Mouse (Mus musculus) lung, embryonic 14.5 days (tissue): ENCODE measurements at regions not wholly inside any gene's neighbourhood (a gene's known extent, or its start where the extent isn't known, plus 50 kb on each side); places are given as distances from the start of the nearest gene placed in this dataset.

Experiments
- ATAC-seq: fragments of 200-750 bp; cut with Nextera tagmentation; 2 replicates; pipeline ENCODE4 v1.8.0; 2017; ENCODE audit warnings: mild to moderate bottlenecking, moderate TSS enrichment, moderate library complexity; ENCODE audit not compliant: insufficient read depth
- DNase-seq: peaks from one replicate; pipeline ENCODE4 v3.0.0-alpha.2; 2015
- H3K27ac ChIP-seq: fragments of 300-500 bp; sonication (generic); 2 replicates; pipeline ENCODE4 v1.5.1; 2014; ENCODE audit warnings: low read depth, mild to moderate bottlenecking, moderate library complexity
- H3K27me3 ChIP-seq: fragments of 300-500 bp; sonication (generic); 2 replicates; pipeline ENCODE4 v1.6.1; 2014; ENCODE audit warnings: low read length, control low read depth; ENCODE audit not compliant: insufficient read depth
- H3K36me3 ChIP-seq: fragments of 300-500 bp; sonication (generic); 2 replicates; pipeline ENCODE4 v1.6.1; 2014; ENCODE audit warnings: control low read depth; ENCODE audit not compliant: insufficient read depth
- H3K4me1 ChIP-seq: fragments of 300-500 bp; sonication (generic); 2 replicates; pipeline ENCODE4 v1.6.1; 2014; ENCODE audit warnings: antibody characterized with exemption, control low read depth; ENCODE audit not compliant: insufficient read depth
- H3K4me2 ChIP-seq: fragments of 300-500 bp; sonication (generic); 2 replicates; pipeline ENCODE4 v1.6.1; 2014; ENCODE audit warnings: mild to moderate bottlenecking
- H3K4me3 ChIP-seq: fragments of 300-500 bp; sonication (generic); 2 replicates; pipeline ENCODE4 v1.5.1; 2014; ENCODE audit warnings: low read depth, low read length
- H3K9ac ChIP-seq: fragments of 300-500 bp; sonication (generic); 2 replicates; pipeline ENCODE4 v1.6.1; 2014
- H3K9me3 ChIP-seq: fragments of 300-500 bp; sonication (generic); 2 replicates; pipeline ENCODE4 v1.6.1; 2016; ENCODE audit warnings: low read depth, low read length, control low read depth
- CTCF ChIP-seq: IDR thresholded peaks from 2 replicates; pipeline ENCODE4 v1.5.1; 2016; ENCODE audit warnings: antibody characterized with exemption, low read depth
- WGBS: fragments of 180-500 bp; shearing (Covaris S2); extraction: QIAGEN DNeasy Blood & Tissue Kit; methylation state at CpG from one replicate; pipeline ENCODE4 v1.1.7; 2014; 5-methylcytosine and 5-hydroxymethylcytosine counted together

DNA sequence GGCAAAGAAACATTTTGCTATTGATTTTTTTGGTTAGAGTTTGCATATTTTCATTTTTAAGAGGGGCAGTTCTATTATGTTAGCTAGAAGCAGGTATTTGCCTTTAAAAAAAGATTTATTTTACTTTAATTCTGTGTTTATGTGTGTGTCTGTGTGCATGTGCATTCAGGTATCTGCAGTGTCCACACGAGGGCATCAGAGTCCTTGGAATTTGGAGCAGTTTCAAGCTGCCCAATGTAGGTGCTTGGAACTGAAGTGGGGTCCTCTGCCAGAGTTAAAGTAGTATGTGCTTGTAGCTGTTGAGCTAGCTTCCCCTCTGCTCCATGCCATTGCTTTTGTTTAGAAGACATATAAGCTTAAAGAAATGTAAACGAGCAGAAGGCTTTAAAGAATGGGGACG is 89.1 kb downstream of the 9330182O14Rik start:
- H3K36me3 ChIP-seq: no peaks in the 10 kb centered on the region
- H3K27ac ChIP-seq: no peak overlapping the region
- no peak for DNase-seq
- H3K4me3 ChIP-seq: no peak overlapping the region
- TF ChIP-seq CTCF: no peak
- no peak overlapping the region for H3K9ac ChIP-seq
- H3K4me2 ChIP-seq: no peak overlapping the region
- WGBS: 78% methylated on average over 3 of the region's 3 CpGs
- no peaks in the 10 kb centered on the region for H3K9me3 ChIP-seq
- ATAC-seq: no peak
- no peaks in the 10 kb centered on the region for H3K27me3 ChIP-seq
- no peaks in the 10 kb centered on the region for H3K4me1 ChIP-seq

DNA sequence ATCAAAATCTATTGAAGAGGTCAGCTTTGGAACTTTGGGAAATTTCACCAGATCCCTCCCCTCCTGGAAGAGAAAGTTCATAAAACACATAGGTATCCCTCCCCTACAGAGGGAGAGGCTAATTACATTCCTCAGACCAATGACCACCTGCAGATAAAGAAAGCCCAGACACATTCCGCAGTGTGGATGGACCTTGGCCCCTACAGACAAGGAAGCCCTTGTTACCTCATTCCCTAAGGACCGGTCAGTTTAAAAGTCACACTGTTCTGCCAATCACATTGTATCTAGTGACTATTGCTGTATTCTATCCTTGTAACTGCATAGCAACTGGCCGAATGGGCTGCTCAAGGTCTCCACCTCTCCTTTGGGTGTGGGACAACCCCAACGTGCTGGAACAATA is 107.6 kb downstream of the 9330182O14Rik start:
- ATAC-seq (no peak), DNase-seq (no peak)
- Histone ChIP-seq H3K27ac (no peak overlapping the region), H3K9ac (no peak overlapping the region), H3K4me1 (no peaks in the 10 kb centered on the region), H3K4me3 (no peak overlapping the region), H3K36me3 (no peaks in the 10 kb centered on the region), H3K4me2 (no peak overlapping the region), H3K27me3 (no peaks in the 10 kb centered on the region), H3K9me3 (no peaks in the 10 kb centered on the region)
- WGBS: 72% methylated on average over 4 of the region's 4 CpGs
- no peak for TF ChIP-seq CTCF

DNA sequence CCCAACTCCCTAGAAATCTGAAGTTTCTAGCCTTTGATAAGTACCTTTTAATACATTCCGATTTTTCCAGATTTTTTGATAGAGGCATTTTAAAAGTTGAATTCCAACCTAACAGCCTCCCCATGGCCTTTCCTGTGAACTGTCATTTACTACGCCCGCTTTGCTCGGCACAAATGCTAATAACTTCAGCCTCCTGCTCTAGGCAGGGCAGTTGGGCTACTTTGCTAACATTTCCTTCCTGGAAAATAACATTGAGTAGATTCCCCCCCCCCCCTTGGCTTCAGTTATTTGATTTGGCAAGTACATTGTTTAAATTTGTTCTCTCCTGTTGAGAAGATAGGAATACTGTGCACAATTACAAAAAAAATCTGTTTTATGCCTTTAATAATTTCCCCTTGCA is 114.8 kb downstream of the 9330182O14Rik start:
- no peak for TF ChIP-seq CTCF
- Histone ChIP-seq H3K27ac (no peak overlapping the region), H3K4me3 (no peak overlapping the region), H3K27me3 (no peaks in the 10 kb centered on the region), H3K9me3 (no peaks in the 10 kb centered on the region), H3K4me2 (no peak overlapping the region), H3K9ac (no peak overlapping the region), H3K4me1 (no peaks in the 10 kb centered on the region), H3K36me3 (no peaks in the 10 kb centered on the region)
- WGBS: 56% methylated on average over 4 of the region's 4 CpGs
- ATAC-seq: no peak
- no peak for DNase-seq

GRCm38 (mm10) chr15:40259433-40259832 is 125.3 kb downstream of the 9330182O14Rik start:
- H3K9me3 ChIP-seq: no peaks in the 10 kb centered on the region
- no peaks in the 10 kb centered on the region for H3K36me3 ChIP-seq
- no peak for ATAC-seq
- no peak for DNase-seq
- no peak for TF ChIP-seq CTCF
- H3K4me1 ChIP-seq: no peaks in the 10 kb centered on the region
- no peak overlapping the region for H3K27ac ChIP-seq
- no peak overlapping the region for H3K9ac ChIP-seq
- H3K4me3 ChIP-seq: no peak overlapping the region
- no peak overlapping the region for H3K4me2 ChIP-seq
- no peaks in the 10 kb centered on the region for H3K27me3 ChIP-seq
- 60% methylated on average over 5 of the region's 5 CpGs for WGBS

- WGBS: 40% methylated on average over 1 of the region's 1 CpGs
- H3K27me3 ChIP-seq: no peaks in the 10 kb centered on the region
These were observed 144.9 kb downstream of the 9330182O14Rik start for GRCm38 (mm10) chr15:40279021-40279420.

GRCm38 (mm10) chr15:40280551-40280950 is 146.4 kb downstream of the 9330182O14Rik start:
- Histone ChIP-seq H3K4me2 (no peak overlapping the region), H3K9me3 (no peaks in the 10 kb centered on the region), H3K9ac (no peak overlapping the region), H3K27me3 (no peaks in the 10 kb centered on the region), H3K27ac (no peak overlapping the region), H3K4me3 (no peak overlapping the region), H3K36me3 (no peaks in the 10 kb centered on the region), H3K4me1 (no peaks in the 10 kb centered on the region)
- DNase-seq (no peak), ATAC-seq (no peak)
- TF ChIP-seq CTCF: no peak

More at GRCm38 (mm10) chr15:40279021-40279420, 144.9 kb downstream of the 9330182O14Rik start:
- Histone ChIP-seq H3K27ac (no peak overlapping the region), H3K4me1 (no peaks in the 10 kb centered on the region), H3K4me2 (no peak overlapping the region), H3K9ac (no peak overlapping the region), H3K9me3 (no peaks in the 10 kb centered on the region), H3K4me3 (no peak overlapping the region), H3K36me3 (no peaks in the 10 kb centered on the region)
- ATAC-seq: no peak
- DNase-seq: no peak
- TF ChIP-seq CTCF: no peak

DNA sequence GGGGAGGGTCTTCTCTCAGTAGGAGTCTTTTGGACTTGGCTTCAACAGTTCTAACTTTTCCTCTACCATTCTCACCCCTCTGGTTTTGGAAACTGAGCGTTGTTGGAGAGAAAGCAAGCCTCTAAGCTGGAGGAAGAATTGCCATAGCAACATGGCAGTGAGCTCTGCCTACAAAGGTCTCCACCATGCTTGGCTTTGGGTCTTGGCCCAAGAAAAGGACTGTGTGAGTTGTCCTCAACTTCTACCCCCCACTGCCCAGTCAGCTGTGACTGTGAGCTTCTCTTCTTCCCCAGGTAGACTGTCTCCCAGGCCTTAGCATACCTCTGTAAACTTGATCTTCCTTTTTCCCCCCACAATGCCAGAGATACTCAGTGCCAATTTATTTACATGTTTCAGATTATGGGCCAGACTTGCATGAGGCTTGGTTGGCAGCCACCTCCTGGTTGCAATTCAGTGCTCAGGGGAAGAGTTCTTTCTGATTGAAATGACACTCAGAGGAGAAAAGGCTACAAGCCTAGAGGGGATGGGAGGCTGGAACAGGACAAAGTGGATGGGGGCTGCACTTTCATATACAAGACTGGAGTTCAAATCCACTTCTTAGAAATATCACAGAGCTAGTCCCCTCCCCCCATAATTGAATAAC is 147.0 kb downstream of the 9330182O14Rik start:
- no peak for ATAC-seq

GRCm38 (mm10) chr15:40291602-40292001 is 157.4 kb downstream of the 9330182O14Rik start:
- Histone ChIP-seq H3K36me3 (no peaks in the 10 kb centered on the region), H3K27me3 (no peaks in the 10 kb centered on the region), H3K4me2 (no peak overlapping the region), H3K9ac (no peak overlapping the region), H3K4me3 (no peak overlapping the region), H3K27ac (no peak overlapping the region), H3K9me3 (no peaks in the 10 kb centered on the region), H3K4me1 (no peaks in the 10 kb centered on the region)
- WGBS: 77% methylated on average over 1 of the region's 1 CpGs
- TF ChIP-seq CTCF: no peak
- no peak for DNase-seq
- no peak for ATAC-seq

More for the DNA sequence above, 147.0 kb downstream of the 9330182O14Rik start:
- Histone ChIP-seq H3K27ac (no peak overlapping the region), H3K4me3 (no peak overlapping the region), H3K9ac (no peak overlapping the region), H3K36me3 (no peaks in the 10 kb centered on the region), H3K27me3 (no peaks in the 10 kb centered on the region), H3K4me1 (no peaks in the 10 kb centered on the region), H3K9me3 (no peaks in the 10 kb centered on the region), H3K4me2 (no peak overlapping the region)
- WGBS: 75% methylated on average over 1 of the region's 1 CpGs
- TF ChIP-seq CTCF: no peak
- no peak for DNase-seq
